Mouse (Mus musculus): ENCODE measurements around the gene Rnf157.

- TF ChIP-seq CTCF (conservative IDR thresholded peaks at IDR 0.05 in 1 of 2, IDR thresholded peaks at IDR 0.05 in 1 of 2; ENCODE audit: low read depth in 2 of 2, low read length in 2 of 2) (no peak), ELF1 (IDR thresholded peaks at IDR 0.05; ENCODE audit: low read depth, low read length) (no peak), USF2 (conservative IDR thresholded peaks at IDR 0.05; ENCODE audit: low read depth, low read length) (no peak), ZKSCAN1 (IDR thresholded peaks at IDR 0.05; ENCODE audit: borderline replicate concordance, low read depth, low read length) (no peak), POLR2A (IDR thresholded peaks at IDR 0.05; ENCODE audit: low read depth, low read length) (no peak)
These were observed 28.7 kb downstream of the Rnf157 start for GRCm38 (mm10) chr11:116384171-116384570.

Data from CH12.LX (cell line).